Mouse (Mus musculus) liver, postnatal 0 days (tissue): ENCODE data around the gene Tmem121.

Source experiments
- CTCF ChIP-seq: sonication (generic); IDR thresholded peaks from 2 replicates; pipeline ENCODE4 v1.5.1; 2016; ENCODE audit warnings: antibody characterized with exemption, low read depth
- EP300 ChIP-seq: IDR thresholded peaks from 2 replicates; pipeline ENCODE4 v1.6.1; 2016; ENCODE audit warnings: antibody characterized with exemption, low read depth, mild to moderate bottlenecking

GRCm38 (mm10) chr12:113155887-113156539 lies 29.7 kb upstream of the Tmem121 start, which contains the start of gene Tedc1:
- TF ChIP-seq CTCF (peak; percentile 100), EP300 (no peak; the same call in none of the 2 replicates)
